Mouse (Mus musculus): ENCODE data around the gene Ube2d3. TPM values are rescaled to one million over a fixed set of nuclear protein-coding genes. Genes with fewer than 3 reads are reported as not detected.
"Not testable (repeated sequence)": the region's sequence is repeated elsewhere in the genome, so short reads cannot be mapped to it uniquely, and the experiment has no call there.

The Ube2d3 gene
- polyA plus RNA-seq, 1 experiment from 2014 or later, result 995 TPM

DNA sequence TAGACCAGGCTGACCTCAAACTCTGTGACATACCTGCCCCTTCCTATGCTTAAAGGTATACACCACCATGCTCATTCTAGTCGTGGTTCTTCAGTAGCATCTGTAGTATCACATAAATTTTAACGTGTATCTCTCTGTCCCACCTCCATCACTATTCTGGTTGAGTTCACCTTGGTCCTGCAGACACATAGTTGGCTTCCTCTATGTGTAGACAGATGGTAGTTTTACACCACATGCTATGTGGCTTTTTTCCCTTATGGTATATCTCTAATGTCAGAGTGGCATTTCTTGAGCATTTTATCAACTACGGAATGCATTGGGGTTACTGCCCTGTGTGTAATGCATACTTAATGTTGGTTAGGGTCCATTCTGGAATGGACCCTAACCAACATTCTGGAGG, 31.2 kb downstream of the Ube2d3 start:
- 68% methylated on average over 3 of the region's 3 CpGs for WGBS (ENCODE audit: missing documents)
- Histone ChIP-seq H3K79me2 (ENCODE audit: inconsistent target) (peaks cover 3% of the 10 kb centered on the region; the same call in 1 of the 2 replicates), H3K4me3 (ENCODE audit: inconsistent target) (no peak overlapping the region), H3K36me3 (ENCODE audit: inconsistent target) (peaks cover 23% of the 10 kb centered on the region; the same call in 1 of the 2 replicates), H3K27ac (no peak overlapping the region)

GRCm38 (mm10) chr3:135469974-135470373, 32.0 kb downstream of the Ube2d3 start:
- no peaks in the 10 kb centered on the region for H3K79me2 ChIP-seq (ENCODE audit: inconsistent target)
- H3K4me3 ChIP-seq (ENCODE audit: inconsistent target), result no peak overlapping the region
- H3K27ac ChIP-seq, result peak overlapping the region; percentile 10; the same call in 1 of the 2 replicates
- peaks cover 15% of the 10 kb centered on the region; the same call in 1 of the 2 replicates for H3K36me3 ChIP-seq (ENCODE audit: inconsistent target)
- 31% methylated on average over 4 of the region's 4 CpGs for WGBS (ENCODE audit: missing documents)

- H3K36me3 ChIP-seq (ENCODE audit: inconsistent target), result peaks cover 12% of the 10 kb centered on the region; the same call in 1 of the 2 replicates
- H3K79me2 ChIP-seq (ENCODE audit: inconsistent target), result no peaks in the 10 kb centered on the region
- peak overlapping the region; percentile 21 for H3K27ac ChIP-seq
- 8% methylated on average over 1 of the region's 1 CpGs for WGBS (ENCODE audit: missing documents)
- H3K4me3 ChIP-seq (ENCODE audit: inconsistent target), result no peak overlapping the region
Measured at GRCm38 (mm10) chr3:135470823-135471222, 32.9 kb downstream of the Ube2d3 start.

- Histone ChIP-seq H3K27ac (no peak overlapping the region), H3K36me3 (ENCODE audit: inconsistent target) (no peaks in the 10 kb centered on the region), H3K4me3 (ENCODE audit: inconsistent target) (no peak overlapping the region), H3K79me2 (ENCODE audit: inconsistent target) (no peaks in the 10 kb centered on the region)
- WGBS (ENCODE audit: missing documents), result 94% methylated on average over 8 of the region's 8 CpGs
Measured at GRCm38 (mm10) chr3:135475025-135475424, 37.1 kb downstream of the Ube2d3 start.

DNA sequence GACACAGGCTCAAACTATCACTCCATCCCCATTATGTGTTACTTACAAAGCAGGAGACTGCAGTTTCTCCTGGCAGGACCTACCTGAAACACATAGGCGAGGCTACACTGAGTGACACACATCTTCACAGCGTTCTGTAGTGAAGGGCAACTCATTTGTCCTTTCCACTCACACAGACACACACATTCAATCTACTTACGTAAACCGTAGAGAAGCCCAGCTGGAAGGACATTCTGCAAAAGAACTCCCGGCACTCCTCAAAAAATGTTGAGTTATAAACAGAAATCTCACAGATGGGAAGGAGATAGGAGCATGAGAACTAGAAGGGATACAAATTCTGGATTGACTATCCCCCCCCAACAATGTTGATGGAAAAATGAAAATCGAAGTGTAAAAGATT, 38.3 kb downstream of the Ube2d3 start:
- Histone ChIP-seq H3K79me2 (ENCODE audit: inconsistent target) (no peaks in the 10 kb centered on the region), H3K36me3 (ENCODE audit: inconsistent target) (no peaks in the 10 kb centered on the region), H3K4me3 (ENCODE audit: inconsistent target) (no peak overlapping the region), H3K27ac (no peak overlapping the region)
- WGBS (ENCODE audit: missing documents), result 96% methylated on average over 6 of the region's 6 CpGs

- H3K27ac ChIP-seq, result no peak overlapping the region
- H3K36me3 ChIP-seq (ENCODE audit: inconsistent target), result no peaks in the 10 kb centered on the region
- no peaks in the 10 kb centered on the region for H3K79me2 ChIP-seq (ENCODE audit: inconsistent target)
- no peak overlapping the region for H3K4me3 ChIP-seq (ENCODE audit: inconsistent target)
- 13% methylated on average over 2 of the region's 2 CpGs for WGBS (ENCODE audit: missing documents)
Measured at GRCm38 (mm10) chr3:135476977-135477376, 39.0 kb downstream of the Ube2d3 start.

DNA sequence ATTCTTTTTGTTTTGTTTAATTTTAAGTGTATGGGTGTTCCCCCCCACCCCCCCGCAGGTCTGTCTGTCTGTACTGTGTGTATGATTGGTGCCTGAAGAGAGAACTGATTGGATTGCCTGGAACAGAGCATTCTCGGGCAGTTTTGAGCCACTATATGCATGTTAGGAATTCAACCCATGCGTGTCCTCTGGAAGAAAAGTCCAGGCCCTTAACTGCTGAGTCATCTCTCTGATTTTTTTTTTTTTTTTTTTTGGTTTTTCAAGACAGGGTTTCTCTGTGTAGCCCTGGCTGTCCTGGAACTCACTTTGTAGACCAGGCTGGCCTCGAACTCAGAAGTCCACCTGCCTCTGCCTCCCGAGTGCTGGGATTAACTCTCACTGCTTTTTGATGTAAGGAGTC, 41.1 kb downstream of the Ube2d3 start:
- H3K4me3 ChIP-seq (ENCODE audit: inconsistent target); H3K79me2 ChIP-seq (ENCODE audit: inconsistent target); H3K27ac ChIP-seq; H3K36me3 ChIP-seq (ENCODE audit: inconsistent target): not testable (repeated sequence)
- WGBS (ENCODE audit: missing documents), result 93% methylated on average over 3 of the region's 5 CpGs

DNA sequence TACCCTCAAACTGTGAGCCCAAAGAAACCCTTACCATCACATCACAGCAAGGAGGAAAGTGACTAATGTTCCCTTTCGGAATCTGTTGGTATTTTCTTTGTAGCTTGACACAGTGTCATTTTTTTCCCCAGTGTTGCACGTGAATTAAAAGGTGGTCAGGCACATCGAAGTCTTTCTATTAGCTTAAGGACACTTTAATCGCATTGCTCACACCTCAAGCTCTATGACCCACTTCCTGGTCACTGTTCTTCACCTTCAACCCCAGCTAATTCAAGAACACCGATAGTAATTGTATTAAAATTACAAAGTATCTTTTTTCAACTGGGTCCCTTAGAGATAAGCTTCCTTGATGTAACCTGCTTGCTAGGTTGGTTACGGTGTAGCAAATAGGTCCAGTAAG, 42.8 kb downstream of the Ube2d3 start:
- 94% methylated on average over 6 of the region's 6 CpGs for WGBS (ENCODE audit: missing documents)

GRCm38 (mm10) chr3:135481608-135482007, 43.7 kb downstream of the Ube2d3 start:
- WGBS (ENCODE audit: missing documents), result 100% methylated on average over 3 of the region's 3 CpGs
- no peaks in the 10 kb centered on the region for H3K36me3 ChIP-seq (ENCODE audit: inconsistent target)

More for the DNA sequence above, 42.8 kb downstream of the Ube2d3 start:
- Histone ChIP-seq H3K27ac (no peak overlapping the region), H3K4me3 (ENCODE audit: inconsistent target) (no peak overlapping the region), H3K79me2 (ENCODE audit: inconsistent target) (peaks cover 3% of the 10 kb centered on the region), H3K36me3 (ENCODE audit: inconsistent target) (no peaks in the 10 kb centered on the region)

DNA sequence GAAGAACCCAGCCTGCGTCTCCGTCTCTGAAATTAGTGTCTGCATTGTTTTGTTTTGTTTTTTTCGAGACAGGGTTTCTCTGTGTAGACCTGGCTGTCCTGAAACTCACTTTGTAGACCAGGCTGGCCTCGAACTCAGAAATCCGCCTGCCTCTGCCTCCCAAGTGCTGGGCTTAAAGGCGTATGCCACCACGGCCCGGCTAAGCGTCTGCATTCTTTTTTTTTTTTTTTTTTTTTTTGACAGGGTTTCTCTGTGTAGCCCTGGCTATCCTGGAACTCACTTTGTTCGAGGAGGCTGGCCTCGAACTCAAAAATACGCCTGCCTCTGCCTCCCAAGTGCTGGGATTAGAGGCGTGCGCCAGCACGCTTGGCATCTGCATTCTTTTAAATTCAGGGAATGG, 46.7 kb downstream of the Ube2d3 start:
- Histone ChIP-seq H3K4me3 (ENCODE audit: inconsistent target) (peak overlapping the region; percentile 86; the same call in 1 of the 2 replicates), H3K27ac (peak overlapping the region; percentile 43; the same call in 1 of the 2 replicates), H3K79me2 (ENCODE audit: inconsistent target) (peaks cover 35% of the 10 kb centered on the region)
- H3K36me3 ChIP-seq (ENCODE audit: inconsistent target), result not testable (repeated sequence)
- 95% methylated on average over 12 of the region's 15 CpGs for WGBS (ENCODE audit: missing documents)

More at GRCm38 (mm10) chr3:135481608-135482007, 43.7 kb downstream of the Ube2d3 start:
- Histone ChIP-seq H3K79me2 (ENCODE audit: inconsistent target) (peaks cover 11% of the 10 kb centered on the region), H3K4me3 (ENCODE audit: inconsistent target) (no peak overlapping the region), H3K27ac (no peak overlapping the region)

GRCm38 (mm10) chr3:135485128-135485899, 47.4 kb downstream of the Ube2d3 start, which contains the start of gene Manba:
Gene Manba (plus strand): TSS chr3:135485611.
- peaks cover 41% of the 10 kb centered on the region for H3K79me2 ChIP-seq (ENCODE audit: inconsistent target)
- H3K36me3 ChIP-seq (ENCODE audit: inconsistent target), result no peaks in the 10 kb centered on the region
- H3K4me3 ChIP-seq (ENCODE audit: inconsistent target), result peak within 1 kb of the TSS; percentile 86
- 2% methylated on average over 45 of the region's 48 CpGs for WGBS (ENCODE audit: missing documents)
- peak within 1 kb of the TSS; percentile 75 for H3K27ac ChIP-seq

DNA sequence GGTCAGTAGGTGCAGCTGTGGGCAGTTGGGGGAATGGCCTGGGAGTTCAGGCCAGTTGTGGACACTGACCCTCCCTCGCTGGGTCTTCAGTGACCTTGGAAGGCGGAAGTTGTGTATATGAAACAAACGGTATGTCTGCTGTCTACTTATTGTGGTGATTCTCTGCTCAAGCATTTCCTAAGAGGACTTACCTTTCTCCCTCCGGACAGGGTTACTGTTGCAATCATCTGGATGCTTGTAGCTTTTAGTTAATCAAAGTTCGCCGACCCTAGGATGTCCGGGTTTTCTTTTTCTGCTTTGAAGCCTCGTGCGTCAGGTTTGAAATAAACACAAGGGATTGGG, 47.9 kb downstream of the Ube2d3 start:
- peak overlapping the region; percentile 75 for H3K27ac ChIP-seq
- peaks cover 47% of the 10 kb centered on the region for H3K79me2 ChIP-seq (ENCODE audit: inconsistent target)
- 2% methylated on average over 9 of the region's 9 CpGs for WGBS (ENCODE audit: missing documents)
- H3K36me3 ChIP-seq (ENCODE audit: inconsistent target), result no peaks in the 10 kb centered on the region
- peak overlapping the region; percentile 86 for H3K4me3 ChIP-seq (ENCODE audit: inconsistent target)

GRCm38 (mm10) chr3:135486351-135486750, 48.4 kb downstream of the Ube2d3 start:
- Histone ChIP-seq H3K79me2 (ENCODE audit: inconsistent target) (peaks cover 52% of the 10 kb centered on the region), H3K27ac (peak overlapping the region; percentile 75; the same call in 1 of the 2 replicates), H3K36me3 (ENCODE audit: inconsistent target) (no peaks in the 10 kb centered on the region), H3K4me3 (ENCODE audit: inconsistent target) (peak overlapping the region; percentile 86)
- WGBS (ENCODE audit: missing documents), result 28% methylated on average over 5 of the region's 5 CpGs

GRCm38 (mm10) chr3:135487803-135488202, 49.9 kb downstream of the Ube2d3 start:
- Histone ChIP-seq H3K79me2 (ENCODE audit: inconsistent target) (peaks cover 66% of the 10 kb centered on the region), H3K4me3 (ENCODE audit: inconsistent target) (no peak overlapping the region), H3K36me3 (ENCODE audit: inconsistent target) (no peaks in the 10 kb centered on the region), H3K27ac (no peak overlapping the region)
- WGBS (ENCODE audit: missing documents), result 99% methylated on average over 4 of the region's 4 CpGs

- Histone ChIP-seq H3K4me3 (ENCODE audit: inconsistent target) (no peak overlapping the region), H3K79me2 (ENCODE audit: inconsistent target) (peaks cover 82% of the 10 kb centered on the region), H3K36me3 (ENCODE audit: inconsistent target) (no peaks in the 10 kb centered on the region), H3K27ac (no peak overlapping the region)
- 97% methylated on average over 5 of the region's 5 CpGs for WGBS (ENCODE audit: missing documents)
Measured at GRCm38 (mm10) chr3:135489865-135490520, 52.0 kb downstream of the Ube2d3 start.

Measured in macrophage (primary cell).